Mouse (Mus musculus): ENCODE measurements around the gene Acvr2a.

The Acvr2a gene

DNA sequence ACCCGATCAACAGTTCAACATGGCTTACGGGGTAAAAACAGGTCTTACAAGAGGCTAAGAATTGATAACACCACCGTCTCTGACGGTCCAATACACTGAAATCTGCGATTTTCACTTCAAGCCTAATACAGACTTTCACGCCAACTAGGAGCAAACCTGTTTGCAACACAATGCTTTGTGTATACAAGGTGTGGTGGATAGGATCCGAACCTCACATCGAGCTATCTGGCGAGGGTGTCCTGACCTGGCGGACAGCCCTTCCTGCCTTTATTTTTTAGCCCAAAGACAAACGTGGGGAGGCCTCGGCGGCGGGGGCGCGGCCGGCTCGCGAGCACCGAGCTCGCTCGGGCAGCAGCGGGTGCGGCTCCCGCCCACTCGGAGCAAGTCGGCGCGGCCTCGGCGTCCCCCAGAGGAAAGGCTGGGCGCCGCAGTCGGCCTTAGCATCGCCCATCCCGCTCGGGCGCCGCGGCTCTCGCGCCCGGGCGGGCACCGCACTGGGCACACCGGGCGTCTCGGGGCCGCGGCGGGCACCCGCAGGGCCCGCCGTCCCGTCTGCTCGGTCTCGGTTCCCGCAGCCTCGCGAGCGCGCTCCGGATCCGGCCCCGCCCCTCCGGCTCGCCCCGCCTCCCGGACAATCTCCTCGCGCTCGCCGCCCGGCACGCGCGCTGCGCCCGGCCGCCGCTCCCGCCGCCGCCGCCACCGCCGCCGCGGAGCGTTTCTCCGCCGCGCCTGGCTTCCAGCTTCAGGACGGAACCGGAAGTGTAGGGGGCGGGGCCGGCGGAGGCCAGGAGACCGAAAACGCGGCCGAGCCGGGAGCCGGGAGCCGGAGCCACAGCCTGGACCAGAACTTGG is at the start of gene Acvr2a:
Gene Acvr2a (plus strand): TSS at position 739 of the 852 bp plus-strand sequence.
- peak; percentile 87 for ATAC-seq (ENCODE audit: insufficient number of reproducible peaks, low FRiP score, low TSS enrichment)

DNA sequence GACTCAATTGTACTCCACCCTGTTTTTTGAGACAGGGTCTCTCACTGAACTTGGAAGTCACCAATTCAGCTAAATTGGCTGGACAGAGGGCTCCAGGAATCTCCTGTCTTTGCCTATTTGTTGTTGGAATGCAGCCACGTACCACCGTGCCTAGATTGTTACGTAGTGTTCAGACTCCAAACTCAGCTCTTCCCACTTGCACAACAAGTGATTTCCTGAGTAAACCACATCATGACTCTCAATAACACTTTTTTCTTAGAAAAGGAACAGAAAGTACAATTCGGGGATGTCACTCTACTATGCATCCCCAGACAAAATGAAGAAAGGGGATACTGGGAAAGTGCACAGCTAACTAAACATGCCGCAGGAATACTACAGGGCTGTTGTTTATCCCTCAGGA is 47.4 kb upstream of the Acvr2a start:
- no peak for ATAC-seq (ENCODE audit: insufficient number of reproducible peaks, low FRiP score, low TSS enrichment)

DNA sequence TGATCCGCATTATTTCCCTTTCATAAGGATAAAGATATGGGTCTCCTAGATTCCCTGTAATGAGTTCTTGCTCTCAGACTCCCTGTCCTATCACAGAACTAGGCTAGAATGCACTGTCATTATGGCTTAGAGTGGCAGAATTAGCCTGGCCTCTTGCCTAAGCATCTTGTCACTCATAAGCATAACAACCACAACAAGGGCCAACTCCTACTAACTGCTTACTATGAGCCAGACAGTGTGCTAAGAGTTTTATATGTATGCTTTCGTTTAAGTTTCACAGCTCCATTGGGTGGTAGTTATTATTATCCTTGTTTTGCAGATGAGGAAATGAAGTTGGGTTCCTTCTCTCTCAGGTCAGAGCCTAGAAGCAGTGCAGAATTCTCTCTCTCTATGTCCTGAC is 46.1 kb upstream of the Acvr2a start:
- no peak for ATAC-seq (ENCODE audit: insufficient number of reproducible peaks, low FRiP score, low TSS enrichment)

DNA sequence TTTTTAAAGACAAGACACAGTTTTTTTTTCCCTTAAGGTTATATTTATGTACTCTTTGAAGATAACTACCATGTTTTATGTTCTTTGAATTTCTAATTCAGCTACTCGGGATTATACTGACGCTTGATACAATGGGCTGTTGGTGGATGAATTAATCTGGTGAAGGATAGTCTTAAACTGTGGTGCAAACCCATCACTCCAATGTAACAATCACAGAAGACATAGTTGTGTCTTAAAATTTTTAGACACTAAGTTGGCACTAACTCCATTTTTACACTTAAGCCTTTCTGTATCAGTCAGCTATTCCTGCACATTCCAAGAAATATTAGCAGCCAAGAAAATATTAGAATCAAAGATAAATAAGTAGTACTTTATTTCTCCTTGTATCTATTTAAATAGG is 45.7 kb upstream of the Acvr2a start:
- ATAC-seq (ENCODE audit: insufficient number of reproducible peaks, low FRiP score, low TSS enrichment) = no peak

DNA sequence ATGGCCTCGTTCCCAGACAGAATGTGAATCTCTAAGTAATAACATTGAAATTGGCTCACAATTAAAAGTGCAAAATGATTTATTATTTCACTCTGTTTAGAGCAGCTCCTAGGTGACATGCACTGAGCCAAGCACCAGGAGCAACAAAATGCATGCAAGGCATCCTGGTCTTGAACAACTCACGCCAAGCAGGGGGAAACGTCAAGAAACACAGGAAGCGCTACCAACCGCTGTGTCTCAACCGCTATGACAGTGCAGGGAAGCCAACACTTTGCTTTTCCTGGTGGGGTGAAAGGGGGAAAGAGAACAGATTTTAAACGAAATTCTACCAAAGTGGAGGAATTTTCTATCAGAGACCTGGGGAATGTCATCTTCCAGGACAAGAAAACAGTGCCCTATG is 43.8 kb upstream of the Acvr2a start:
- no peak for ATAC-seq (ENCODE audit: insufficient number of reproducible peaks, low FRiP score, low TSS enrichment)

DNA sequence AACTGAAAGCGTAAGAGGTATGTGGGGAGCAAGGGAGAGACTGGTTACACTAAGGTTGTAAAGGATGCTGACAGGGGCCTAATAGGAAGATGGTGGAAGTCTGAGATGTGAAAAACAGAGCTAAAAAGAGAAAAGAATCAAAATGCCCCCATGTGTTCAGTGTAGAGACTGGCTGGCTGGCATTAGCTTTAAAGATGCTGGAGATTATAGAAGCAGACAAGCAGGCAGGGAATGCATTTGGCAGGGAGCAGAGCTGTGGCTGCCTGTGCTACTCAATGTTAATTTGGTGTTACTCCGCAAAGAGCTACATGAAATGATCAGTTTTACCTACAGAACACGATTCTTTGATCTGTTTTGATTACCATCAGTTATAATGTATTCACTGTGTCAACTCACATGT is 43.3 kb upstream of the Acvr2a start:
- ATAC-seq (ENCODE audit: insufficient number of reproducible peaks, low FRiP score, low TSS enrichment) = no peak

DNA sequence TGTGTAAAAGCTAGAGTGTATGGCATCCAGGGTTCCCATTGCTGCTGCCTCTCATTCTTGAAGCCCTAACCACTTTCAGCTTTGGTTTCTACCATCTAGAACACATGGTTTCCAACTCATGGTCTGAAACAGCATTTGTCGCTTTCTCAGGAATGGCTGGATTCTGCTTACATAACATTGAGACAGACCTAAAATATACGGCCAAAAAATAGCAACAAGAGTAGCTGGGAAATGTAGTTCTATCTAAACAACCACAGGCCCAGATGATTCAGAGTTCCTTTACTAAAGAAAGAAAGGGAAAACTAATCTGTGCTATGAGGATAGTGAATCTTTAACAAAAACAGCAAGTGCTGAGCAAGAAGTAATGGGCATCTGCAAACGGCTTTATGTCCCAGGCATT is 38.6 kb upstream of the Acvr2a start:
- no peak for ATAC-seq (ENCODE audit: insufficient number of reproducible peaks, low FRiP score, low TSS enrichment)

DNA sequence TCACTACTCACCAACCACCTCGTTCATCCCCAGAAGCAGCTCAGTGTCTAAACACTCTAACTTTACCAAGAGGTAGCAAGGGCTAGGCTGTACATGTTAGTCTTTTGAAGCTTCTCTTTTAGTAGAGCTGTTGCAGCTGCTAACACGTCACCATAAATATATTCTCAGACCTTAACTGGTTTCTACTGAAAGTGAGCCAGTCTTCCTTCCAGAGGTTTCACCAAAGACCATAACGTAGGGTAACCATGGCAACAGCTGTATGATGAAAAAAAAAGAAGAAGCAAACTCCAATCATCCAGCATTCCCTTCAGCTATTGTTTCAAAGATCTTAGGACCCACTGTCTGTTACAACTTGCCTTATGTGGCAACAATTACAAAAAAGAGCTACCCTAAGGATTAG is 25.0 kb upstream of the Acvr2a start:
- no peak for ATAC-seq (ENCODE audit: insufficient number of reproducible peaks, low FRiP score, low TSS enrichment)

DNA sequence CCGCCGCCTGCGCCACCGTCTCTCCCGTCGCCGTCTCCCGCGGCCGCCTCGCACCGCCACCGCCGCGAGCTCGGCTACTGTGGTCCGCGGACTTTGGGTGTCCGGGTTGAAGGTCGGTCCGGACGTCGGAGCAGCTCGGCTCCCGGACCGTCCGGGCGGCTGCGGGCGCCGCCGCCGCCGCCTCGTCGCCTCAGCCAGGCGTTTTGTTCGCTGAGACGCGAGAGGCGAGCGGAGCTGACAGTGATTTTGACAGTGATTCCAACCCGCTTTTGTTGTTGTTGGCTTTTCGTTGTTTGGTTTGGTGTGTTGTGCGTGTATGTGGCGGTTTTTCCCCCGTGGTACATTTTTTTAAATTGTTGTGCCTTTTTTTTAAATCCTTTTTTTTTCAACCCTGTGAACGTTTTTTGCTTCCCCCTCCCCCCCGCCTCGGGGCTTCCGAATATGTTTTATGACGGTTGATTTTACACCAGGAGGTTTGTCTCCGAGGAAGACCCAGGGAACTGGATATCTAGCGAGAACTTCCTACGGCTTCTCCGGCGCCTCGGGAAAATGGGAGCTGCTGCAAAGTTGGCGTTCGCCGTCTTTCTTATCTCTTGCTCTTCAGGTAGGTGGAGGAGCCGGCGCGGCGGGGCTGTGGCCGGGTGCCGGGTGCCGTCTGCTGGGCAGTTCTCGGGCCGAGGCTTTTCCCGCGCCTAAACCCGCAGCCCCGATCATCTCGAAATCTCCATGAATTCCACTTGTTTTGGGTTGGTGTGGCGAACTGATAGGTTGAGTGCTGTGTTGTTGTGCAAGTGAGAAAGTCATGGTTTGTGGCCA is 522 bp downstream of the Acvr2a start:
- ATAC-seq (ENCODE audit: insufficient number of reproducible peaks, low FRiP score, low TSS enrichment) = peak; percentile 8

DNA sequence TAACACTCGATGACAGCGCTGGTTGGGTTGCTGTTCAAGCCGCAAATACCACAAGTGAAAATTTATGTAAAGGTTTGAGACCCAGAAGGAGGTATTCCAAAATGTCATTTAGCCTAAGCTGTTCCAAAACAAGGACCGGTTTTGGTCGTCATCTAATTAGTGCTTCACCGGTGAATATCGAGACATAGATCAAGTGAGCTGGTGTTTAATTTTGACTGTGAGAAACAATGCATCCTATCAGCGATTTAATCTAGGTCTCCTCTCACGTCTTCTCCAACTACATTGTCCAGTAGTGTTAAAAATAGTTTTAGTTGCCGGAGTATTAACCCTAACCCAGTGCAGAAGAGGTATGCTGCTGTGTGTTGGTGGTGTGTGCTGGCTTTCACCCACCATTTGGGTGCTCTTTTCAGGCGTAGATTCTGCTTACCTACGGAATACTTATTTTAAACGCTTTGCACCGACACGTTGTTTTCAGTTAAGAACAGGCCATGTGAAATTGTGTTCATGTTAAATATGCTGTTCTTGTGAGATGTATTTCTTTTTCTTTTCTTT is 1.2 kb downstream of the Acvr2a start:
- no peak for ATAC-seq (ENCODE audit: insufficient number of reproducible peaks, low FRiP score, low TSS enrichment)

DNA sequence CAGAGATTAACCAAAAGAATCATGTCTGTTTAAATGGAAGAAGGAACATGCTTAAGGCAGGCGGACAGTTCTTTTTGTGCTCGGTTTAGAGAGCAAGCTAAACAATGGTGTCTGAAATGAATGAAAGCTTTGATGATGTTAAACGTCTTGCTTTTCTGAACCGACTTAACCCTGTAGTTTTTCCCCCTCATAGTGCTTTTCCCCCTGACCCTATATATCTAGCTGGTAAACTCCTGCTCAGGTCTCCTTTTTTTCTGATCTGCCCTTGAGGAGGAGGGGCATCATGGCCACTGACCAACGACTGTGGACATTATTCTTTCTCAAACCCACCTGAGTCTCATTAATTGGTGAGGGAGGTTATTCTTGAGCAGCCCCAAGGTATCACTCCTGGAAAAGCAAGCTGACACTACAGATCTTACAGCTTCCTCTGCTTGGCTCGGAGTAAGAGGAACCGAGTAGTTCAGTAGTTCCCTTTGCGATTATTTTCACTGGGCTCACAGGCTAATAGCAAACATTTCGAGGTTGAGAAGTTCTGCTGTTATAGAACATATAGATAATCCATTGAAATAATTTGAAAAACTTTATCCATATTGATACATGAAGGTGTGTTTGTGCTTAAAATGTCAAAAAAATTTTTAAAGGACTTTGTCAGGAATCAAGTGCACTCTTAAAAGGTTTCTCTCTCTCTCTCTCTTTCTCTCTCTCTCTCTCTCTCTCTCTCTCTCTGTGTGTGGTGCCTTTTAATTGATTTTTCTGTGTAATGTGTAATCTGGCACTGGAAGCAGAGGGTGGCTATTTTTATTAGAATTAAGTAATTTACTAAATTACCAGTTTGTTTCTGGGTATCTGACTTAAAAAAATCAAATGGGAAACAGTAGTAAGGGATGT is 2.5 kb downstream of the Acvr2a start:
- no peak for ATAC-seq (ENCODE audit: insufficient number of reproducible peaks, low FRiP score, low TSS enrichment)

DNA sequence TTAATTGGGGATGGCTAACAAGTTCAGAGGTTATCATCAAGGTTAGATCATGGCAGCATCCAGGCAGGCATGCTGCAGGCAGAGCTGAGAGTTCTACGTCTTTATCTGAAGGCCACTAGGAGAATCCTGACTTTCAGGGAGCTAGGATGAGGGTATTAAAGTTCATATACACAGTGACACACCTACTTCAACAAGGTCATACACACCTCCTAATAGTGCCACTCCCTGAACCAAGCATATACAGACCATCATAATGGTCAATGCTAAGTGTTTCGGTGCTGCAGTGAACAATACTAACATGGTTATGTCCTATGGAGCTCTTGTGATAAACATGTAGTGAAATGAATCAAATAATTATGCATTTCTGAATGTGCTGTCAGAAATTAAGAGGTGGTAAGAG is 12.0 kb downstream of the Acvr2a start:
- no peak for ATAC-seq (ENCODE audit: insufficient number of reproducible peaks, low FRiP score, low TSS enrichment)

DNA sequence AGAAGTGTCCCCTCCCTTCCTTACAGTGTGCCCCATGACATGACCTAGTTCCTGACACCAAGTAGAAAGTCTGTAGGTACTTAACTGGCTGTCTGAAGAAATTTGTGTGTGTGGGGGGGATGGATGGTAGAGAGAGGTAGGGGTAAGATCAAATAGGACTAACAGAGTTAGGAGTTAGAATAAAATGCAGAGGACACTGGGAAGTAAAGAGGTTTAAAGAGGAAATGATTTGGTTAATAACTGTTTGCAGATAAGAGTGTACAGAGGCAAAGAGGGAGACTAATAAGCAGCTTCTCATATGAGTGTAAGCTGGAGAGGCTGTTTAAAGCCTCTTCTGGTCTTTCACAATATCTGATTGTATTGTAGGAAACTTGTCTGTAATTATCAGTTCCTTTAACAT is 12.5 kb downstream of the Acvr2a start:
- no peak for ATAC-seq (ENCODE audit: insufficient number of reproducible peaks, low FRiP score, low TSS enrichment)

DNA sequence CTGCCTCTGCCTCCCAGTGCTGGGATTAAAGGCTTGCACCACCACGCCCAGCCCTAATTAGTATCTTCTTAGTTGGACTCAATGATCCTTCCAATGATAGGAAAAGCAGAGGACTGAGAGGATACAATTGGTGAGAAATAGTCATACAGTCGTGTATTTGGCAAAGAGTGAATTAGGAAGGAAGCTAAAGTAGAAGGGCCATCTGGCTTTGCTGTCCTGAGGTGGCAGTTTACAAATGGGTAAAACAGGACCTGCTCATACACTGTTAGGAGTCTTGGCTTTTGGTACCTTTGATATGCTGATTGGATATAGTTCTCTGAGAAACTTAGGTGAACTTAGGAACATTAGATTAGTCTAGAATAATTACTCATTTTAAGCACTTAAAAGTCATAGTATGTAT is 16.6 kb downstream of the Acvr2a start:
- peak; percentile 56; the same call in 1 of the 2 replicates for ATAC-seq (ENCODE audit: insufficient number of reproducible peaks, low FRiP score, low TSS enrichment)

DNA sequence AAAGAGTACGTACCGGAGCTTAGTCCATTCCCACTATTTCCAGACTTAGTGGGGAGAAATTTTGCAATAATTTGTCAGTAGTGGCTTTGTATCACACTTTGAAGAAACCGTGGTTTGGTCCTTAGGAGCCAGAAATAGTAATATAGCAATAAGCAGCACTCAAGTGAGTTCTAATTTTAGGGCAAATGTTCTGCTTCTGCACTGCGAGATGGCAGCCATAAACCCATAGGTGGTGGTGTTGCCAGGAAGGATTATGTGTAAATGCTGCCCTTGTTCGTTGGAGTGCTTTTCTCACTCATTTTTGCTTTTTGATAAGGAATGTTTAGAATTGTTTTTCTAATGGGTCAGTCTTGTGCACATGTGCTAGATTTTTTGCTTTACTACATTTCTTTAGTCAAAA is 18.4 kb downstream of the Acvr2a start:
- no peak for ATAC-seq (ENCODE audit: insufficient number of reproducible peaks, low FRiP score, low TSS enrichment)

DNA sequence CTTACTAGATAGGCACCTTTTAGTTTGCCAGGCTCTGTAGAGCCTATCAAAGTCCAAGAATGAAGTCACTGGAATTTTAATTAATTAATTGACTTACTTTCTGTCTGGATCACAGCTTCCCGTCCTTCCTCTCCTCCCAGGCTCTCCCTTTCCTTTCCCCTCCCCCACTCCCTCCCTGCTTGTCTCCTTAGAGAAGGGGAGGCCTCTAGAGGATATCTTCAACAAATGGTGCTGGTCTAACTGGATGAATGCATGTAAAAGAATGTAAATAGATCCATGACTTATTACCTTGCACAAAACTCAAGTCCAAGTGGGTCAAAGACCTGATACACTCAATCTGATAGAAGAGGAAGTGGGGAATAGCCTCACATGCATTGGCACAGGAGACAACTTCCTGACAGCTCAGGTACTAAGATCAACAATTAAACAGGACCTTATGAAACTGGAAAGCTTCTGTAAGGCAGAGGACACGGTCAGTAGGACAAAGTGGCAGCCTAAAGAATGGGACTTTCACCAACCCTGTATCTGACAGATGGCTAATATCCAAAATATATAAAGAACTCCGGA is 20.1 kb downstream of the Acvr2a start:
- no peak for ATAC-seq (ENCODE audit: insufficient number of reproducible peaks, low FRiP score, low TSS enrichment)

DNA sequence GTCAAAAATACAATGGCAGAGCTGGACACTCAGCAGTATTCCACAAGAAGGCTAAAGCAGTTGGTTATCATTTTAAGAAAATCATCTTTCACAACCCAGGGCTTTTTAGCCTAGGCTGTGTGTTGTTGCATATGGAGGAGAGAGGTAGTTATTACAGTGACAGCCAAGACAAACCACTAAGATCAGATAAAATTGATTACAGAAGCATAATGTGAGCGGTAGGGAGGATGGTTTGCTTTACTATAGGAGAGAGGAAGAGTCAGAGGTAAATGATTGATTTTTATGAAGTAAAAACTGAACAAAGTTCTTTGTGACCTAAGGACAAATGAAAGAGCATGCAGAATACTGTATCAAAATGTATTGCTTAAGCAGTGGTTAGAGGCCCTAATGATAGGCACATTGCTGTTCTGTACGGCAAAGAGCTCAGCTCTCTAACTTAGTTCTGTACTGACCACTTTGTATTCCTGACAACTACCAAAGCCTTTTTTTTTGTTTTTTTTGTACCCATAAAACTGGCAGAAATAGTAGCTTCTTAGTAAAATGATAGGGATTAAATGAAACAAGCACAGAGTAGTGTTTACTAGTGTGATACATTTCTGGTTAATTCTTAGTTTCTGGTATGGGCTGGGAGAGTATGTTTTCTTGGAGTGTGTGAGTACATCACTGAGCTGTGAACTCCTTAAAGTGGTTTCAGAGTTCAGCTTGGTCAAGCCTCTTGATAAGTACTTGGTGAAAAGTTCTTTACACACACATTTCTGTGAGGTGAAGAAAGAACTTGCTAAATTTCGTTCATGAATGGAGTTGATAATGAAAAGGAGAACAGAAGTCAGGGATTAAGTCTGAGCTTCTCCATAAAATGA is 27.9 kb downstream of the Acvr2a start:
- ATAC-seq (ENCODE audit: insufficient number of reproducible peaks, low FRiP score, low TSS enrichment) = no peak

DNA sequence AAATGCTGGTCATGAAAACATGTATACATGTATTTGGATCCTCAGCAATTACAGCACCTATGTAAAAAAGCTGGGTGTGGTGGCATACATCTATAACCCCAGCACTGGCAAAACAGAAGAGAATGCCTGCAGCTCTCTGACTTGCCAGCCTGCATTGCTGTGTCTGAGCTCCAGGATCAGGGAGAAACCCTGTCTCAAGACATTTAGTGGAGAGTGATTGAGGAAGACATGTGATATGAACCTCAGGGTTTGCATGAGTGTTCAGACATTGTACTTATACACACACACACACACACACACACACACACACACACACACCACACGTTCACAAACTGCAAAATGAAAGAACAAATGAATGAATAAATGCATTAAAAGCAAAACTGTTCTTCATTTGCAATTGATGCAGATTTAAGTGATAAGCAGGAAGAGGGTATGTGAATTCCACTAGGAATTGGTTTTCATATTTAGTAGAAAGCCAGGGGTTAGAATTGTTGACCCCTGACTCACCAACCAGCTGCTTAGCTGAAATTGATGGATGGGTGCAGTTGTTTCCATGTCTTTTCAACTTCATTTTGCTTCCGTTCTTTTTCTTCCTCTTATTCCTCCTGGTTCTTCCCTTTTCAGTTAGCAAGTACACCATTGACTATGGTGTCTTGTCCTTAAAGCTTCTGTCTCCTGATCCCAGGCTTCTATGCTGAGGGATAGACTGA is 32.9 kb downstream of the Acvr2a start:
- ATAC-seq (ENCODE audit: insufficient number of reproducible peaks, low FRiP score, low TSS enrichment) = no peak
